Mouse (Mus musculus): ENCODE results near the gene Dnm1.

GRCm38 (mm10) chr2:32350471-32351051, 2.6 kb downstream of the Dnm1 start:
- no peak for TF ChIP-seq CTCF (IDR thresholded peaks at IDR 0.05; ENCODE audit: insufficient read depth, low read length)
- no peak for TF ChIP-seq POLR2A (IDR thresholded peaks at IDR 0.05; ENCODE audit: borderline replicate concordance, extremely low read depth, low read depth, low read length)

Data from lung, adult 2 months (tissue).